Mouse (Mus musculus) adrenal gland, postnatal 36 days (tissue): ENCODE measurements at regions not wholly inside any gene's neighbourhood (a gene's known extent, or its start where the extent isn't known, plus 50 kb on each side); places are given as distances from the start of the nearest gene placed in this dataset.
"Not testable (repeated sequence)": the region's sequence is repeated elsewhere in the genome, so short reads cannot be mapped to it uniquely, and the experiment has no call there.

Experiments used
- DNase-seq, 2 experiments: peaks; one replicate each; pipeline ENCODE4 v3.0.0; 2021; ENCODE audit warnings: mixed read lengths in 1 of 2

- no peak for DNase-seq
Observed at GRCm38 (mm10) chr4:124395966-124396395, 214.6 kb downstream of the 3100002H09Rik start.

GRCm38 (mm10) chr4:124395069-124395965, 215.3 kb downstream of the 3100002H09Rik start:
- DNase-seq: no peak

- DNase-seq: no peak
Observed at GRCm38 (mm10) chr4:124393595-124393994, 217.0 kb downstream of the 3100002H09Rik start.

- DNase-seq: no peak
Observed at GRCm38 (mm10) chr4:124389067-124389466, 221.5 kb downstream of the 3100002H09Rik start.

GRCm38 (mm10) chr4:124385106-124386055, 225.2 kb downstream of the 3100002H09Rik start:
- no peak for DNase-seq

GRCm38 (mm10) chr4:124376504-124376903, 234.1 kb downstream of the 3100002H09Rik start:
- no peak for DNase-seq

GRCm38 (mm10) chr4:124375581-124375980, 235.0 kb downstream of the 3100002H09Rik start:
- DNase-seq: no peak

- no peak for DNase-seq
Observed at GRCm38 (mm10) chr4:124368831-124369230, 241.8 kb downstream of the 3100002H09Rik start.

- DNase-seq: no peak
Observed at GRCm38 (mm10) chr4:124368085-124368484, 242.5 kb downstream of the 3100002H09Rik start.

GRCm38 (mm10) chr4:124360578-124360908, 250.1 kb downstream of the 3100002H09Rik start:
- DNase-seq: no peak

- no peak for DNase-seq
Observed at GRCm38 (mm10) chr4:124359707-124360577, 250.7 kb downstream of the 3100002H09Rik start.

- DNase-seq: not testable (repeated sequence)
Observed at GRCm38 (mm10) chr4:124358456-124358855, 252.1 kb downstream of the 3100002H09Rik start.

GRCm38 (mm10) chr4:124350361-124350760, 260.2 kb downstream of the 3100002H09Rik start:
- DNase-seq: no peak

- no peak for DNase-seq
Observed at GRCm38 (mm10) chr4:124349610-124350295, 260.9 kb downstream of the 3100002H09Rik start.

- no peak for DNase-seq
Observed at GRCm38 (mm10) chr4:124349055-124349454, 261.5 kb downstream of the 3100002H09Rik start.

GRCm38 (mm10) chr4:124340073-124340472, 270.5 kb downstream of the 3100002H09Rik start:
- DNase-seq: no peak

- DNase-seq: no peak
Observed at GRCm38 (mm10) chr4:124335726-124336125, 274.9 kb downstream of the 3100002H09Rik start.

GRCm38 (mm10) chr4:124332974-124333373, 277.6 kb downstream of the 3100002H09Rik start:
- DNase-seq: no peak

- DNase-seq: no peak
Observed at GRCm38 (mm10) chr4:124332416-124332815, 278.2 kb downstream of the 3100002H09Rik start.

GRCm38 (mm10) chr4:124329107-124329771, 281.4 kb downstream of the 3100002H09Rik start:
- DNase-seq: no peak
